Mouse (Mus musculus) limb, embryonic 14.5 days (tissue): Measurements from ENCODE around the gene Sord. TPM values are rescaled to one million over a fixed set of nuclear protein-coding genes. Genes with fewer than 3 reads are reported as not detected.

Experiments used
- ATAC-seq: fragments of 200-750 bp; cut with Nextera tagmentation; 2 replicates; pipeline ENCODE4 v1.8.0; 2017; ENCODE audit warnings: low read depth, moderate number of reproducible peaks, moderate TSS enrichment; ENCODE audit not compliant: low FRiP score
- DNase-seq: peaks from one replicate; pipeline ENCODE4 v3.0.0-alpha.2; 2015; ENCODE audit warnings: low spot score
- H3K27ac ChIP-seq: fragments of 300-500 bp; sonication (generic); replicated peaks from 2 replicates; pipeline ENCODE4 v1.5.1; 2014; ENCODE audit warnings: low read depth, mild to moderate bottlenecking, low read length, moderate library complexity, mixed read lengths
- H3K27me3 ChIP-seq: fragments of 300-500 bp; sonication (generic); 2 replicates; pipeline ENCODE4 v1.6.1; 2014; ENCODE audit warnings: low read length, mixed read lengths; ENCODE audit not compliant: control insufficient read depth, insufficient read depth
- H3K36me3 ChIP-seq: fragments of 300-500 bp; sonication (generic); 2 replicates; pipeline ENCODE4 v1.6.1; 2014; ENCODE audit warnings: mild to moderate bottlenecking, low read length, moderate library complexity, mixed read lengths; ENCODE audit not compliant: control insufficient read depth, insufficient read depth
- H3K4me1 ChIP-seq: fragments of 300-500 bp; sonication (generic); 2 replicates; pipeline ENCODE4 v1.6.1; 2014; ENCODE audit warnings: antibody characterized with exemption, low read length, mixed read lengths; ENCODE audit not compliant: control insufficient read depth, insufficient read depth
- H3K4me2 ChIP-seq: fragments of 300-500 bp; sonication (generic); replicated peaks from 2 replicates; pipeline ENCODE4 v1.6.1; 2014; ENCODE audit warnings: low read depth, mild to moderate bottlenecking, low read length, moderate library complexity; ENCODE audit not compliant: severe bottlenecking
- H3K4me3 ChIP-seq: fragments of 300-500 bp; sonication (generic); replicated peaks from 2 replicates; pipeline ENCODE4 v1.5.1; 2014; ENCODE audit warnings: low read length
- H3K9ac ChIP-seq: fragments of 300-500 bp; sonication (generic); 2 replicates; pipeline ENCODE4 v1.6.1; 2014; ENCODE audit warnings: mild to moderate bottlenecking, low read depth, low read length, moderate library complexity; ENCODE audit not compliant: severe bottlenecking
- H3K9me3 ChIP-seq: fragments of 300-500 bp; sonication (generic); 2 replicates; pipeline ENCODE4 v1.6.1; 2016; ENCODE audit warnings: low read length; ENCODE audit not compliant: control insufficient read depth
- POLR2A ChIP-seq: fragments of 200-500 bp; IDR thresholded peaks from 2 replicates; pipeline ENCODE4 v1.8.0; 2012; ENCODE audit warnings: inconsistent platforms, mild to moderate bottlenecking, moderate library complexity, borderline replicate concordance; ENCODE audit not compliant: insufficient read depth, insufficient read length; ENCODE audit errors: extremely low read depth
- WGBS: fragments of 180-500 bp; shearing (Covaris S2); extraction: QIAGEN DNeasy Blood & Tissue Kit; methylation state at CpG from one replicate; pipeline ENCODE4 v1.1.7; 2014; 5-methylcytosine and 5-hydroxymethylcytosine counted together
- polyA plus RNA-seq, 2 experiments: library from polyadenylated mRNA; depleted of rRNA in 1 of 2; stranded (reverse) in 1 of 2; unstranded in 1 of 2; fragments of >200 nt; fragmentation: Nextera tagmentation in 1 of 2; extraction: Ambion mirVana in 1 of 2; gene quantifications; 2 replicates each; pipeline versions ENCODE4 v1.2.1 to v1.2.3; 2012 to 2014

Sord gene
- polyA plus RNA-seq, 2 experiments: 17.6 to 30.8 TPM

GRCm38 (mm10) chr2:122218234-122218633 lies 16.3 kb upstream of the Sord start:
- H3K27me3 ChIP-seq: no peaks in the 10 kb centered on the region
- 83% methylated on average over 2 of the region's 2 CpGs for WGBS
- no peak overlapping the region for H3K9ac ChIP-seq
- H3K4me2 ChIP-seq: no peak overlapping the region
- ATAC-seq (no peak), DNase-seq (no peak)
- H3K4me3 ChIP-seq: no peak overlapping the region
- H3K36me3 ChIP-seq: no peaks in the 10 kb centered on the region
- H3K27ac ChIP-seq: no peak overlapping the region
- H3K4me1 ChIP-seq: no peaks in the 10 kb centered on the region
- no peaks in the 10 kb centered on the region for H3K9me3 ChIP-seq
- TF ChIP-seq POLR2A: no peak

DNA sequence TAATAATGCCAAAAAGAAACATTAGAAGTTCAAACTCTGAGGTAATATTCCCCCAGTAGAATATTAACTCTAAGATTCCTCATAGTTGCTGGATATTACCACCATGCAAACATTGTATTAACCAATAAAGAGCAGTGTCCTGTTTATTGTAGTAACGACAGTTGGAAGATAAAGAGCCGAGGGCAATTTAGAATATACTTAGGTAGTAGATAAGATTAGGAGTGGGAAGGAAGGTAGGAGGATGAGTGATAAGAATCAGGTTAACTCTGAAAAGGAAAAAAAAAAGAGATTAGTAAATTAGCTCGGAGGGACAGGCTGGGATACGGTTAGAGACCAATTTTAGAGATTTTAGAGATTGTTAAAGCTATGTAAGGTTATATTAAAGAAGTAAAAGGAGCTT lies 13.2 kb upstream of the Sord start:
- H3K4me2 ChIP-seq: no peak overlapping the region
- no peak overlapping the region for H3K27ac ChIP-seq
- H3K4me3 ChIP-seq: no peak overlapping the region
- no peaks in the 10 kb centered on the region for H3K9me3 ChIP-seq
- H3K36me3 ChIP-seq: no peaks in the 10 kb centered on the region
- ATAC-seq (no peak), DNase-seq (no peak)
- no peak for TF ChIP-seq POLR2A
- no peak overlapping the region for H3K9ac ChIP-seq
- H3K4me1 ChIP-seq: no peaks in the 10 kb centered on the region
- 61% methylated on average over 4 of the region's 4 CpGs for WGBS
- H3K27me3 ChIP-seq: no peaks in the 10 kb centered on the region

- Histone ChIP-seq H3K9me3 (no peaks in the 10 kb centered on the region), H3K4me2 (no peak overlapping the region), H3K9ac (no peak overlapping the region), H3K36me3 (no peaks in the 10 kb centered on the region), H3K4me1 (no peaks in the 10 kb centered on the region), H3K27ac (no peak overlapping the region), H3K27me3 (no peaks in the 10 kb centered on the region), H3K4me3 (no peak overlapping the region)
- no peak for DNase-seq
- no peak for TF ChIP-seq POLR2A
- ATAC-seq: no peak
- WGBS: 20% methylated on average over 5 of the region's 5 CpGs
These were observed 12.8 kb upstream of the Sord start for GRCm38 (mm10) chr2:122221798-122222197.

GRCm38 (mm10) chr2:122222272-122222671 lies 12.3 kb upstream of the Sord start:
- Histone ChIP-seq H3K27ac (no peak overlapping the region), H3K9ac (no peak overlapping the region), H3K27me3 (no peaks in the 10 kb centered on the region), H3K4me2 (no peak overlapping the region), H3K36me3 (no peaks in the 10 kb centered on the region), H3K4me1 (no peaks in the 10 kb centered on the region), H3K9me3 (no peaks in the 10 kb centered on the region), H3K4me3 (no peak overlapping the region)
- ATAC-seq (no peak), DNase-seq (no peak)
- WGBS: 81% methylated on average over 5 of the region's 5 CpGs
- no peak for TF ChIP-seq POLR2A

DNA sequence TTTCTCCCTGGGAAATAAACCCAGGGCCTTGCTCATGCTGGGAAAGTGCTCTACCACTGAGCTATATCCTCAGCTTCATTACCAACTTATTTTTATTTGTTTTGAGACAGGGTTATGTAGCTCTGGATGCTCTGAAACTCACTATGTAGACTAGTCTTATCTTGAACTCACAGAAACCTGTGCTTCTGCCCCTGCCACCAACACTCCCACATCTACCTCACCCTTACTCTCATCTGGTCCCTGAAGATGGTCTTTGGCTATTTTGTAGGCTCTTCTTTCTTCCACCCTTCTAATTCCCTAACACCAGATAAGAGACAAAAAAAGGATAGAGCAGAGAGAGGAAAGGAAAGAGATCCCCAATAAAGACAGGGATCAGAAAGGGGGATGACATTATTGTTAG lies 10.9 kb upstream of the Sord start:
- Histone ChIP-seq H3K36me3 (no peaks in the 10 kb centered on the region), H3K27ac (no peak overlapping the region), H3K9me3 (no peaks in the 10 kb centered on the region), H3K9ac (no peak overlapping the region), H3K4me2 (no peak overlapping the region), H3K4me3 (no peak overlapping the region), H3K27me3 (no peaks in the 10 kb centered on the region), H3K4me1 (no peaks in the 10 kb centered on the region)
- no peak for DNase-seq
- no peak for ATAC-seq
- no peak for TF ChIP-seq POLR2A

DNA sequence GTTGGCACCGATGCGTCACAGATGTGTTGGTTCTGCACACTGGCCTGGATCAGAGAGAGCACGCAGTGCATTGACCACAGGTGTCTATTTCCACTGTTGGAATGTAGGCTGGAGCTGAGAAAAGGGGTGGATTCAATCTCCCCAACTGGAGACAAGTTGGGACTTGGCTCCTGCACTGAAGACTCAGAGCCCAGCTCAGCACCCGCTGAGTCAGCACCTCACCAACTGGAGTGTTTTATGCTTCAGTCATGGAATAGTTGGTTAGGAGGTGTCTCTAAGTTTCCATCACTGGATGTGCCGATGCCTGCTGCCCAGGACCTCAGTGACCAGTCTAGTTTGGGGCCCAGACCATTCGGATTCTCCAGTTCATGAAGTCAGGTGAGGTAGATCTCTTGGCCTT lies 4.2 kb upstream of the Sord start:
- 71% methylated on average over 6 of the region's 6 CpGs for WGBS
- no peak for TF ChIP-seq POLR2A
- DNase-seq: no peak
- Histone ChIP-seq H3K27me3 (no peaks in the 10 kb centered on the region), H3K27ac (no peak overlapping the region), H3K9ac (no peak overlapping the region), H3K4me3 (no peak overlapping the region), H3K4me2 (no peak overlapping the region), H3K36me3 (no peaks in the 10 kb centered on the region), H3K4me1 (no peaks in the 10 kb centered on the region; the same call in 1 of the 2 replicates), H3K9me3 (no peaks in the 10 kb centered on the region)
- no peak for ATAC-seq
